Mouse (Mus musculus) CD8-positive naive resting alpha-beta T cell, adult 57 days (primary cell): ENCODE measurements around the gene Cpne8. TPM values are rescaled to one million over a fixed set of nuclear protein-coding genes. Genes with fewer than 3 reads are reported as not detected.

Experiments
- total RNA-seq: library from RNA; stranded (reverse); gene quantifications from one replicate; pipeline ENCODE4 v1.2.4, GENCODE M21; 2023

Gene Cpne8
- total RNA-seq, result 0.58 TPM

DNA sequence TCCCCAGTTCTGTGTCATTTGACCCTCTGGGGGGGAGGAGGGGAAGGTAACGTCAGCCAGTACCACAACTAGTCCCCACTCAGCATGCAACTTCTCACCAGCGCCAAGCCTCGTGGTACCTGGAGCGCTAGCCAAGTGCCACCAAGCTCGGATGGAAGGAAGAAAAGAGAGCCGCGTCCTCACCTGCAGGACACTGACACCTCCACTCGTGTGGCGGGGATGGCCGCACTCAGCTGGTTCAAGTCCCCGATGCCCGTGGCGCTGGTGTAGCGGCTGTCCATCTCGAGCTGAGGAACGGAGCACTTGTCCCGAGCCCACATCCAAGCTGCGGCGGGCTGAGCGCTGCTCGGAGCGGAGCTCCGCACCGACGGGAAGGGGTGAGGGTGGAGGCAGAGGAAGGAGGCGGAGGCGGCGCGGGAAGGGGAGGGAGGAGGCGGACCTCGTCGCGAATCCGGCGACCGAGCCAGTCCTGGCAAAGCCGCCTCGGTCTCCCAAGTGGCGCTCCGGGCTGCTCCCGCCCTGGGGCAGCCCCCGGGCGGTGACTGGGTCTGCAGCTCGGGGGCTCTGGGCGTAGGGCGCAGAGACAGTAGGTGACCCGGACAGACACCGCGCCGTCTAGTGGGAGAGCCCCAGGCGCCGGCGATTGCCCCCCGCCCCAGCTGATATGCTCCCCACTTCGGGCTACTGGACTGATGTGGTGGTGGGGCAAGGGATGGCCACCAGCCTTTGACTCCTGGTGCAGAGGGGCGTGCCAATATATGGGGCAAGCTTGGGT lies at the start of gene Cpne8:
TSS of gene Cpne8 (minus strand) at position 448 of the 775 bp plus-strand sequence.

